Mouse (Mus musculus) midbrain, embryonic 16.5 days (tissue): ENCODE data around the gene Camkk1. TPM values are rescaled to one million over a fixed set of nuclear protein-coding genes. Genes with fewer than 3 reads are reported as not detected.
A peak's percentile ranks its signal among the peaks of the same experiment; 100 is the strongest.

ENCODE experiments used
- ATAC-seq: fragments of 200-750 bp; cut with Nextera tagmentation; 2 replicates; pipeline ENCODE4 v1.8.0; 2017; ENCODE audit warnings: moderate TSS enrichment
- H3K27ac ChIP-seq: fragments of 300-500 bp; sonication (generic); 2 replicates; pipeline ENCODE4 v1.5.1; 2014; ENCODE audit warnings: mild to moderate bottlenecking, low read length, mixed read lengths
- H3K27me3 ChIP-seq: fragments of 300-500 bp; sonication (generic); 2 replicates; pipeline ENCODE4 v1.6.1; 2014; ENCODE audit warnings: low read depth, low read length, mixed read lengths; ENCODE audit not compliant: control insufficient read depth, insufficient read depth
- H3K36me3 ChIP-seq: fragments of 300-500 bp; sonication (generic); 2 replicates; pipeline ENCODE4 v1.6.1; 2014; ENCODE audit warnings: mild to moderate bottlenecking, low read length, moderate library complexity, mixed read lengths; ENCODE audit not compliant: control insufficient read depth, insufficient read depth
- H3K4me1 ChIP-seq: fragments of 300-500 bp; sonication (generic); 2 replicates; pipeline ENCODE4 v1.6.1; 2014; ENCODE audit warnings: mild to moderate bottlenecking, low read length, mixed read lengths; ENCODE audit not compliant: control insufficient read depth, insufficient read depth
- H3K4me2 ChIP-seq: fragments of 300-500 bp; sonication (generic); 2 replicates; pipeline ENCODE4 v1.6.1; 2014; ENCODE audit warnings: mild to moderate bottlenecking, low read length, mixed read lengths
- H3K4me3 ChIP-seq: fragments of 300-500 bp; sonication (generic); 2 replicates; pipeline ENCODE4 v1.5.1; 2014; ENCODE audit warnings: low read depth, mild to moderate bottlenecking, low read length, moderate library complexity, mixed read lengths
- H3K9ac ChIP-seq: fragments of 300-500 bp; sonication (generic); 2 replicates; pipeline ENCODE4 v1.6.1; 2014; ENCODE audit warnings: low read depth, low read length, mixed read lengths
- H3K9me3 ChIP-seq: fragments of 300-500 bp; sonication (generic); replicated peaks from 2 replicates; pipeline ENCODE4 v1.6.1; 2014; ENCODE audit warnings: mild to moderate bottlenecking, low read length, mixed read lengths; ENCODE audit not compliant: control insufficient read depth, poor library complexity, severe bottlenecking
- WGBS: fragments of 180-500 bp; shearing (Covaris S2); extraction: QIAGEN DNeasy Blood & Tissue Kit; methylation state at CpG from one replicate; pipeline ENCODE4 v1.1.7; 2014; 5-methylcytosine and 5-hydroxymethylcytosine counted together
- polyA plus RNA-seq: library from polyadenylated mRNA; unstranded; fragments of >200 nt; fragmentation: Nextera tagmentation; extraction: Ambion mirVana; gene quantifications from 2 replicates; pipeline ENCODE4 v1.2.1, GENCODE M21; 2015

Camkk1 gene
- polyA plus RNA-seq, 1 experiment from 2014 or later, result 33.6 TPM

DNA sequence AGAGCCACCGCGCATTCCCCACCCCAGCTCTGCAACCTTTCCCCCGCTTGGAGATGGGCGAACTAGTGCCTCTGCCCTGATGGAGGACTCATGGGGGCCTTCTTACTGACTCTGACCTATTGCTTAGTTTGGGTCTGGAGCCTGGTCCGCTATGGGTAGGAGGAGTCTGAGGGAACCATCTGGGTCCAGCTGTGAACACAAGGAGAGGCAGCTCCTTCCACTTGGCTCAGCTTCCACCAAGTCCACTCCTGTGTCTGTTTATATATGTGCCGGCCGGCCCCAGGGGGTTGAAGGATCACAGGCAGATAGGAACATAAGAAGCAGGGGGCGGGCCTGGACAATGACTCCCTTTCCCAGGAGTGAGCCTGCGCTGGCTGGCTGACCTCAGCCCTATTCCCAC is 26.8 kb upstream of the Camkk1 start:
- Histone ChIP-seq H3K36me3 (no peaks in the 10 kb centered on the region), H3K27me3 (no peaks in the 10 kb centered on the region), H3K9me3 (no peaks in the 10 kb centered on the region), H3K4me1 (no peaks in the 10 kb centered on the region), H3K27ac (no peak overlapping the region), H3K4me3 (no peak overlapping the region), H3K9ac (no peak overlapping the region), H3K4me2 (no peak overlapping the region)
- 73% methylated on average over 9 of the region's 9 CpGs for WGBS
- no peak for ATAC-seq

DNA sequence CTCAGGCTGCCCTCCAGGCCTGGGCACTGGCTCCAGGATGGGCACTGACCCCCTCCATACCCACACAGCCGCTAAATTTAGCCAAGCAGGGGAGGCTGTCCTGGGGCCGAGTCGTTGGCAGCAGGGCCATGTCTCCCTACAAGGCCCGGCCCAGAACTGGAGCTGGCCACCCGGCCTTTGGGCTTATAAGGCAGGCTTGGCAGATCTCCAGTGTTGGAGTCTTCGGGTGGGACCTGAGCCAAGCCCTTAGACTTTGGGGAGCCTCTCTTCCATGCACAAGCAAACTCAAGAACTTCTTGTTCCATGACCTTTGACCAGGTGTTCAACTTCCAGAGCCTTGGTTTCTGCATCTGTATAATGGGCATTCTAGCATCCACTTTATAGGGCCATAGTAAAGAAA is 22.5 kb upstream of the Camkk1 start:
- H3K4me2 ChIP-seq, result no peak overlapping the region
- ATAC-seq, result no peak
- no peaks in the 10 kb centered on the region for H3K4me1 ChIP-seq
- no peaks in the 10 kb centered on the region for H3K27me3 ChIP-seq
- WGBS, result 96% methylated on average over 6 of the region's 6 CpGs
- no peaks in the 10 kb centered on the region for H3K9me3 ChIP-seq
- no peak overlapping the region for H3K9ac ChIP-seq
- H3K27ac ChIP-seq, result no peak overlapping the region
- no peaks in the 10 kb centered on the region for H3K36me3 ChIP-seq
- no peak overlapping the region for H3K4me3 ChIP-seq

DNA sequence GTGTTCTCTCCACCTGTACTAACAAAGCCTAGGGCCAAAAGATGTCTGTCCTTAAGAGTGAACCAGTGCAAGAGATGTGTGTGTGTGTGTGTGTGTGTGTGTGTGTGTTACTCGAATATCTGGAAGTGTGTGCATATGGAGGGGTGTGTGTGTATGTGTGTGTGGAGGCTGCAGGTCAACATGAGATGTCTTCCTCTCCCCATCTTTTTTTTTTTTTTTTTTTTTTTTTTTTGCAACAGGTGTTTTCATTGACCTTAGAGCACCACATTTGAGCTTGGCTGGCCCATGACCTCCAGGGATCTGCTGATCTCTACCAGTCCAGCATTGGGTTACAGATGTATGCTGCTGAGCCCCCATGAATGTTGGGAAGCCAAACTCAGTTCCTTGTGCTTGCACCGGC is 22.0 kb upstream of the Camkk1 start:
- Histone ChIP-seq H3K4me2 (no peak overlapping the region), H3K4me1 (no peaks in the 10 kb centered on the region), H3K27me3 (no peaks in the 10 kb centered on the region), H3K4me3 (no peak overlapping the region), H3K9ac (no peak overlapping the region), H3K36me3 (no peaks in the 10 kb centered on the region), H3K9me3 (no peaks in the 10 kb centered on the region), H3K27ac (no peak overlapping the region)
- 85% methylated on average over 2 of the region's 2 CpGs for WGBS
- ATAC-seq, result no peak

DNA sequence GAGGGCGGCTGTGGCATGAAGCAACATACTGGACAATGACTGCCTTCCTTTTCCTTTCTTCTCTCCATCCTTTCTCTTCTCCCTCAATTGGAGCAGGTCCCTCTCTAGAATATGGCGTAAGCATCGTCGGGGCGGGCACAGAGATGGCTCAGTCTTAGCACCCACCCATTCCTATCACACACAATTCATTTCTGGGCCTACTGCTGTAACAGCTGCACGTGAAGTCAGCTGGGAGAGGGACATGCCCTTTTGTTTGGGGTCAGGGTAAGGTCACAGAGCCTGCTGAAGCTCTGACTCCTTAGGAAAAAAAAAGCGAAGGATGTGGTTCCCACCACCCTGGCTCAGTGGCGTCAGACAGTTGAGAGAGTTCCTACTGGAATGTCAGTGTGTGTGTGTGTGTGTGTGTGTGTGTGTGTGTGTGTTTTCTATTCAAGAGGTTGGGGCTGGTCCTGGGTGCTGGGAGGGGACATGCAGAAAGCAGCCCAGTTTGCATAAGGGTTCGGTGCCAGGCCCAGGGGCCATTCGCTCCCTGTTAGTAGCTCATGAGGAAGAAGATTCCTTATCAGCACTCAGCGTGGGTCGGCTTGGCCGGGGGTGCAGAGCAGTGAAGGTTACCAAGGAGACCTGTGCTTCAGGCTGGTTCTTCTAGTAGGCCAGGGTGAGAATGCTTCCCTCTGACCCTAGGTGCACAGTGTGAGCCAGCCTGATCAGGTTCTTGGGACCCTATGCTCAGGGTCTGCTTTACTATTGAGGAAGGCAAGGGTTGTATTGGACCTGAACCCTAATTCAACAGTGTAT is 21.1 kb upstream of the Camkk1 start:
- no peak overlapping the region for H3K9ac ChIP-seq
- H3K27ac ChIP-seq, result no peak overlapping the region
- ATAC-seq, result no peak
- H3K4me3 ChIP-seq, result no peak overlapping the region
- H3K36me3 ChIP-seq, result no peaks in the 10 kb centered on the region
- WGBS, result 77% methylated on average over 13 of the region's 13 CpGs
- H3K9me3 ChIP-seq, result no peaks in the 10 kb centered on the region
- no peaks in the 10 kb centered on the region for H3K4me1 ChIP-seq
- no peak overlapping the region for H3K4me2 ChIP-seq
- H3K27me3 ChIP-seq, result no peaks in the 10 kb centered on the region

DNA sequence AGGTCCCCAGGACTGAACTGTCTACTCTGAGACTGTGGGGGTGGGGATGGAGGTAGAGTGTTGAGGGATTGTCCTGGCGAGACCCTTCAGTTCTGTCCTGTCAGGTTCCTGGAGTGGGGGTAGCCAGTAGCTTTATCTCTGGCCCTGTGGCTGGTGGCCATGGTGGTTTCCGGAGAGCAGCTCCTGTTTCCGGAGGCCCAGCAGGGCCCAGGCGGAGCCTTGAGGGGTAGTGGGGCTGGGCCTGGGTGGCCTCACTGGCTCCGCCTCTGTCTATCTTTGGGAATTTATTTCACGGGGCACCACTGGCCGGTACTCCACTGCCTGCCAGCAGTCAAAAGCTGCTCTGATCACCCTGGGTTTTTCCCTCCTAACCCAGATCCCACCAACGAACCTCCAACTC is 20.0 kb upstream of the Camkk1 start, which contains the start of gene P2rx1:
Gene P2rx1, plus strand, starts transcription at position 333 of the 400 bp plus-strand sequence.
- no peak within 1 kb of the TSS for H3K27ac ChIP-seq

DNA sequence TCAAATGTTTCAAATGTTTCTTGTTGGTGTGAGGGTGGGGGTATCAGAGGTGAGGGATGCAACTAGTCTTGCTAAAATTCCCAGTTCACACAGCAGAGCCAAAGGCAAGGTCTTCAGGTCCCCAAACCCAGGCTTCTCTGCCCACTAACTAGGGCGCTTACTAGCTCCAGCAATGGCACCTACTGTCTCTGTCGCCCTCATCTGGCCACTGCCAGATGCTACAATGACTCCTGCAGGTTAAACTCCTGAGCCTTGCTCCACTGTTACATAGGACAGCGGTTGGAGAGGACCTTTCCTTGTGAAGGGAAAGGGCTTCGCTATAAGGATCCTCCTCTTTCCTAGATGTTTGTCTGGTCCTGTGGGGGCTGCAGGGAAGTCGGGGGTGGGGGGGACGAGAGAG is 17.8 kb upstream of the Camkk1 start:
- no peak overlapping the region for H3K9ac ChIP-seq
- no peaks in the 10 kb centered on the region for H3K9me3 ChIP-seq
- no peaks in the 10 kb centered on the region for H3K36me3 ChIP-seq
- H3K27ac ChIP-seq, result no peak overlapping the region
- no peak overlapping the region for H3K4me3 ChIP-seq
- H3K4me1 ChIP-seq, result no peaks in the 10 kb centered on the region
- no peak overlapping the region for H3K4me2 ChIP-seq
- 17% methylated on average over 6 of the region's 6 CpGs for WGBS
- H3K27me3 ChIP-seq, result no peaks in the 10 kb centered on the region
- no peak for ATAC-seq

More for the DNA sequence above, 20.0 kb upstream of the Camkk1 start, which contains the start of gene P2rx1:
- Histone ChIP-seq H3K4me2 (no peak within 1 kb of the TSS), H3K9me3 (no peaks in the 10 kb centered on the region), H3K36me3 (no peaks in the 10 kb centered on the region), H3K4me1 (no peaks in the 10 kb centered on the region), H3K4me3 (no peak within 1 kb of the TSS), H3K9ac (no peak within 1 kb of the TSS), H3K27me3 (no peaks in the 10 kb centered on the region)
- WGBS, result 51% methylated on average over 8 of the region's 8 CpGs
- ATAC-seq, result no peak

DNA sequence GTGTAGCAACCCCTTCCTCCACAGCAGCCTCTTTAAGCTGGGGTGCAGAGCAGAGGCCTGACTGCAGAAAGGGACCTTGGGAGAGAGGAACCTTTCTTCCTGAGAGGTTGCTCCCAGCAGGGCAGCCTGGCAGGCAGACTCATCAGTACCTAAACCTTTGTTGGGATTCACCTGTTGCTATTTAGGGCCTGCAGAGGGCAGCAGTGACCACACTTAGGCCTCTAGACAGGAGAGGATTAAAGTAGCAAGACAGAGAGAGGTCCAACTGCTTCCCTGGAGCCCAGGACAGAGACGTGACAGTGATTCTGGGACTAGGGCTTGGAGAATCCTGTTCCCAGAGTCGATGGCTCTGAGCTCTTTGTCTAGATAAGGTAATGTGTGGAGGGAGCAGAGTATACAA is 12.4 kb upstream of the Camkk1 start:
- no peak overlapping the region for H3K4me3 ChIP-seq
- no peak overlapping the region for H3K9ac ChIP-seq
- WGBS, result 5% methylated on average over 2 of the region's 2 CpGs
- H3K36me3 ChIP-seq, result no peaks in the 10 kb centered on the region
- no peaks in the 10 kb centered on the region for H3K9me3 ChIP-seq
- H3K27me3 ChIP-seq, result no peaks in the 10 kb centered on the region
- no peak overlapping the region for H3K4me2 ChIP-seq
- ATAC-seq, result peak; percentile 58; the same call in 1 of the 2 replicates
- no peaks in the 10 kb centered on the region for H3K4me1 ChIP-seq
- no peak overlapping the region for H3K27ac ChIP-seq

DNA sequence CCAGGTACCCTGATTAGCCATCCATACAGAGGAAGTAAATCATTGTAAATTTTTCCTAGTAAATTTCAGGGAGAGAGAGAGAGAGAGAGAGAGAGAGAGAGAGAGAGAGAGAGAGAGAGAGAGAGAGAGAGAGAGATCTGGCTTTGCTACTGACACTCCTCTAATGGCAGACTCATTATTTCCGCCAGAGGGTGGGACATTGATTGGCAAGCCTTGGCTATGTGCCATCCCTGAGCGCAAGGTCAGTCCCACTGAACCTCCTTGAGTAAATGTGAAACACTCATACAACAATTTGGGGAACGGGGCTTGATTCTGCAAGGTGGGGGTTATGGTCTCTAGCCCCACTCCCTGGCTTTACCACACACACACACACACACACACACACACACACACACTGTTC is 11.7 kb upstream of the Camkk1 start:
- Histone ChIP-seq H3K36me3 (no peaks in the 10 kb centered on the region), H3K9ac (no peak overlapping the region), H3K27me3 (no peaks in the 10 kb centered on the region), H3K9me3 (no peaks in the 10 kb centered on the region), H3K27ac (no peak overlapping the region), H3K4me3 (no peak overlapping the region), H3K4me1 (no peaks in the 10 kb centered on the region), H3K4me2 (no peak overlapping the region)
- no peak for ATAC-seq
- WGBS, result 64% methylated on average over 3 of the region's 3 CpGs

DNA sequence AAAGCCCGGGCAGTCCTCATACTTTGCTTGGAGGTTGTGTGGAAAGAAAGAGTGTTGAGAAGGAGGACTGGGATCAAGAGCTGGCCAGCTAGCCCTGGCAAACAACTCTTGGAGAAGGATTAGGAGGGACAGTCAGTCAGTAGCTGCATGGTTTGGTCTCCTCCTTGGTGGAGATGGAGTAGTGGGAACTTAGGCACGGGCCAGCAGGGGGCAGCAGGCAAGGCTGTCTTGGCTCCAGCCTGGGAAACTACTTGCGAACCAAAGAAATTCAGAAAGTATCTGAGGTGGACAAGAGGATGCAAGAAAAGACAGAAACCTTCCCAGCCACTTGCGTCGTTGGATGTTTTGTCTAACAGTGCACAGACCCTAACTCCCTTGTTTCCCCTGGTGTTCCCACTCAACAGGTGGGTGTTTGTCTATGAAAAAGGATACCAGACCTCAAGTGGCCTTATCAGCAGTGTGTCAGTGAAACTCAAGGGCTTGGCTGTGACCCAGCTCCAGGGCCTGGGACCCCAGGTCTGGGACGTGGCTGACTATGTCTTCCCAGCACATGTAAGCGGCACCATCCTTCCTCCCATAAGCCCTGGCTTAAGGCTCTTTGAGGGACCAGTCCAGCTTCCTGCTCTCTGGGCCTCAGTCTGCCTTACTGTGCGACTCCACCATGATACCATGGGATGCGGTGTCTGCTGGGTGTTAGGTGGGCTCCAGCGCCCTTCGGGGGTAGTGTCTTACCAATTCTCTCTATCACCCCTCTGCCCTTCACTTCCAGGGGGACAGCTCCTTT is 10.9 kb upstream of the Camkk1 start:
- 69% methylated on average over 11 of the region's 11 CpGs for WGBS
- Histone ChIP-seq H3K27ac (no peak overlapping the region), H3K9ac (no peak overlapping the region), H3K4me1 (no peaks in the 10 kb centered on the region), H3K36me3 (no peaks in the 10 kb centered on the region), H3K27me3 (no peaks in the 10 kb centered on the region), H3K4me3 (no peak overlapping the region), H3K4me2 (no peak overlapping the region), H3K9me3 (no peaks in the 10 kb centered on the region)
- no peak for ATAC-seq
